Mouse (Mus musculus): Measurements from ENCODE around the gene Slc12a7. TPM values are rescaled to one million over a fixed set of nuclear protein-coding genes. Genes with fewer than 3 reads are reported as not detected.

Slc12a7 gene
- total RNA-seq, 2 experiments from 2014 or later: 3.0 to 3.6 TPM

- ATAC-seq (replicated peaks; ENCODE audit: poor library complexity, severe bottlenecking): peak; percentile 97
Measured at GRCm38 (mm10) chr13:73803450-73804178, 70.7 kb downstream of the Slc12a7 start.

DNA sequence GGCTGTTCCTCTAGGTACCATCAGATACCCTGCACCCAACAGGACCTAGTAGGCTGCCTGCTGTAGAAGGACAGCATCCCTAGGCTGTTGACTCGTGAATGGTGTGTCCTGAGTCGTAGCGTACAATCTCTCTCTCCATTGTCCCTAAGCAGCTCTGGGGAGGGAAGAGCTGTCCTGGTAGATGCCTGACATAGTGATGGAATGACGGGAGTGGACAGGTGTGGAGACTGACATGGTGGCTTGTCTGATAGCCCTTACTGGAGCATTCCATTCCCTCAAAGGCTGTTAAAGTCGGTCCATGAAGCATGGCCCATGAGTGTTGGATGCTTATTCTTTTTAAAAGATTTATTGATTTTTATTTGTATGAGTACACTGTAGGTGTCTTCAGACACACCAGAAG lies 72.0 kb downstream of the Slc12a7 start:
- no peak for ATAC-seq (replicated peaks; ENCODE audit: poor library complexity, severe bottlenecking)

- ATAC-seq (replicated peaks; ENCODE audit: poor library complexity, severe bottlenecking): no peak
Measured at GRCm38 (mm10) chr13:73812936-73813335, 80.0 kb downstream of the Slc12a7 start.

DNA sequence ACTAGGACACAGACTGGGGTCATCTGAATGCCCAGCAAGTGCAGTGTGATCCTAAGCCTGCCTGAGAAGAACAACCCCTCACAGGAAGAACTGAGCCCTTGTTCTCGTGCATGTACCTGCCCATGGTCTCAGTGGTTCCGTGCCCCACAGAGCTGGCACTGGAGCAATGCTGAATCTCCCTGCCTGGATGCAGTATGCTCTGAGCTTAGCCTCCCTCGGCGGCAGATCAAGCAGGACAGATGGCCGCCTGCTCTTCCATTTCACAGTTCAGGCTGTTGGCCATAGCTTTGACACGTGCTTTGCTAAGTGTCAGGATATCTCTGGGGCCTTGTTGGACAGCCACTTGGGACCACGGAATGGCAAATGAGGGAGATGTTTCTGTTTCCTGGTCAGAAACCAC lies 81.3 kb downstream of the Slc12a7 start:
- ATAC-seq (replicated peaks; ENCODE audit: poor library complexity, severe bottlenecking): no peak

DNA sequence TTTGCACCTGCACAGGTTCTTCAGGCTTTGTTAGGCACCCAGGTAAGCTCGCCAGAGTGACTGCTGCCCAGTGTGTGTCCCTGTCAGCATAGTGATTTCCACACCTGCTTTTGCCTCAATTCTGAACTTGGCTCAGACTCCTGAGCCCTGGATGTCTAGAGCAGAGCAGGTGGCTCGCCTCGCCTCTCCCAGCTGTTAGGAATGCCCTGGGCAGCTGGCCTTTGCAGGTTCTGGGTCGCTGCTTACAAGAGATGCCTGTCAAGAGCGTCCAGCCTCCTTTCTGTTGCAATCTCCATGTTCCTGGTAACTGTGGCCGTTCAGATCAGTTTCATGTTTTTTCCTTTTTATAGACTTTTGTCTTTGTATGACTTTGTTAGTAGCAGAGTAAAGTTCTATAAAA lies 83.4 kb downstream of the Slc12a7 start:
- no peak for ATAC-seq (replicated peaks; ENCODE audit: poor library complexity, severe bottlenecking)

DNA sequence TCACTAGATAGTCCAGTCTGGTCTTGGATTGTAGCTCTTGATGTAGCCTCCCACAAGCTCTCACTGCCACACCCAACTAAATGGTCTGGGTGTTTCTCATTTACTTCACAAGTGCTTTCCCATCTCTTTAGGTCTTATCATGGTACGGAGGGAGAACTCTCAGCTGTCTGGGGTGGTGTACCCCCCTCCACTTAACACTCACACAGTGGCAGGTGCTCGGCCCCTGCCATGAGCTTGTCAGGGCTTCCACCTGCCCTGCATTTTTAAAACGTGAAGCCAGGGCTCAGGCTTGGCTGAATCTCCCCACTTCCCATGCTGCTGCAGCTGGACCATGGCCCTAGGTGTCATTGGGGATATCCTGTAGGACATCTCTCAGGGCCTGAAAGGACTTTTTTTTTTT lies 86.0 kb downstream of the Slc12a7 start:
- no peak for ATAC-seq (replicated peaks; ENCODE audit: poor library complexity, severe bottlenecking)

- ATAC-seq (replicated peaks; ENCODE audit: poor library complexity, severe bottlenecking): no peak
Measured at GRCm38 (mm10) chr13:73821251-73821650, 88.4 kb downstream of the Slc12a7 start.

GRCm38 (mm10) chr13:73822187-73822800 lies 89.4 kb downstream of the Slc12a7 start:
- ATAC-seq (replicated peaks; ENCODE audit: poor library complexity, severe bottlenecking): peak; percentile 81

- ATAC-seq (replicated peaks; ENCODE audit: poor library complexity, severe bottlenecking): no peak
Measured at GRCm38 (mm10) chr13:73823711-73824110, 90.8 kb downstream of the Slc12a7 start.

GRCm38 (mm10) chr13:73827243-73827642 lies 94.3 kb downstream of the Slc12a7 start:
- ATAC-seq (replicated peaks; ENCODE audit: poor library complexity, severe bottlenecking): no peak

DNA sequence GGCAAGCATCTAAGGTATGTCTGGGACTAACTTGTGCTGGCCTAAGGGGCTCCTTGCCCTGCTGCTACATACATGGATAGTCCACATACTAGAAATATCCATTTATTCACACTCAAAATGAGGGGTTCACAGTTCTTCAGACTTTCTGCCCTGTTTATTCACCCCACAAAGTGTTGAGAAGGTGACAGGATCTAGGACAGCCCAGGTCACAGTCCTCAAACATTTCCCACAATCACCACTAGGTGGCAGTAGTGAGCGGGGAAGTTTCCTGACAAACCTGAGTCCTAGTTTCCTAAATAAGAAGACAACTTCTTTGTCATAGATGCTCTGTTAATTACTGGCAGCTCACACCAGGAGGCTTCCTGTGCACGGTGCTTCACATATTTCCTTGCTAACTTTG lies 98.6 kb downstream of the Slc12a7 start:
- ATAC-seq (replicated peaks; ENCODE audit: poor library complexity, severe bottlenecking): peak; percentile 62

DNA sequence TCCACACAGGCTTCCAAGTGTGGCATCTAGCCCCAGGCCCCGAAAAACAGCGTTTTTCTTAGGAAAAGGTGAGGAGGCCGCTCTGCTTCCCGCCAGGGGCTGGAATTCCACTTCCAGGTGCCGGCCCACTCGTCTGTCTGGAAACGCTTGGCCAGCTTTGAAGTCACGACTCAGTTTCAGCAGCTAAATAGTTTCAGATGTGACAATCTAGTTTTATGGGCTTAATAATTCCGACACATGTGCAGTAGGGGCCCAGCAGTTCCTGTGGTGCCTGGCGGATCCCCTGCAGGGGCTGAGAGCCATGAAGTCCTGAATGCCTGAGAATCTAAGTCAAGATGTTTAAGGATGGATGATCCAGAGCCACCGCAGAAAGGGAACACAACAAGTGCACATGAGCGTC lies 100.9 kb downstream of the Slc12a7 start:
- no peak for ATAC-seq (replicated peaks; ENCODE audit: poor library complexity, severe bottlenecking)

DNA sequence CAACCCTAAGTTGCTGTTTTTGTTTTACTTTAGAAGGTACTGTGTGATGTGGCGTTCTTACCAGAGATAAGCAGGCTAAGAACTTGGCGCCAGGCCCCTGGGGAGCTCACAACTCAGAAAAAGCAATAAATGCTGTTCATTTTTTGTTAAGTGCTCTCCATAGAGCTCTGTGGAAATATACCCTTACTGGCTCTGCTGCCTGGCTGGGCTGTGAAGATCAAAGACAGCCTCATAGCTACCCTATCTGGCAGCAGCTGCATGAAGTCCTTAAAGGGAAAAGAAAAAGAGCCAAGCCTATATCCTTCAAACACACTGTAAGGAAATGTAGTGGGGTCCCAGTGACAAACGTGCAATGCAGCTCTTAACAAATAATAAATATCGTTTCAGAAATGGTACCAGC lies 102.9 kb downstream of the Slc12a7 start:
- ATAC-seq (replicated peaks; ENCODE audit: poor library complexity, severe bottlenecking): no peak

DNA sequence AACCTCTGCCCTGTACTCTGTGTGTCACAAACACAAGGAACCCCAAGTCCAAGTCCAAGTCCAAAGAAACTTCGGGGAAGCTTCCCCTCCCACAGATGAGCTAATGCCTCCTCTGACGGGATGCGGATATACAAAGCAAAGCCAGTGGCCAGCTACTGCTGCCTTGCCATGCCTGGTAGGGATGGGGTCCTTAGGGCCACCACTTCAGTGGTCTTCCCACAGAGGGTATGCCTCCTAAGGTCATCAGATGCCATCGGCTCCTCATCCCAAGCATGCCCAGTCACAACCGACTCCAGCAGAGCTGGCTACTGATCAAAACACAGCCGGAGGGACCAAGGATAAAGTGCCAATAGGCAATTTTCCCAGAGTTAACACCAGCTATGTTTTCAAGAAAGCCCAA lies 103.6 kb downstream of the Slc12a7 start:
- ATAC-seq (replicated peaks; ENCODE audit: poor library complexity, severe bottlenecking): no peak

DNA sequence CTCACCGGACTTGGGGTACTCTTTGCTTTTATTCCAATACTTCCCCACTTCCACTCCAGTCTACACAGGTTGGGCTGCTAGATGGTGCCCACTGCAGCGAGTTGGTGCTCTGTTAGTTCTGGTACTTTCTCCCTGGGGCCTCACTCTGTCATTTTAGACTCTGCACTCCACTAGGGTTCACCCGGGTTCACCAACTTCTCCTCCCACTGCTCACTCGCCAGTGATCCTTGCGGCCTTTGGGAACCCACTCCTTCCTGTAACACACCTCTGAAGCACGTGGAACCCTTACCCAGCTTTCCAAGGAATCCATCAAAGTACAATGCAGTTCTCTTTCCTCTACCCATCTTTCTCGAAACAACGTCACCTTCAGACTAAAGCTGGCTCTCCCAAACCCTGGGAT lies 104.8 kb downstream of the Slc12a7 start:
- no peak for ATAC-seq (replicated peaks; ENCODE audit: poor library complexity, severe bottlenecking)

- ATAC-seq (replicated peaks; ENCODE audit: poor library complexity, severe bottlenecking): no peak
Measured at GRCm38 (mm10) chr13:73839137-73839548, 106.2 kb downstream of the Slc12a7 start.

DNA sequence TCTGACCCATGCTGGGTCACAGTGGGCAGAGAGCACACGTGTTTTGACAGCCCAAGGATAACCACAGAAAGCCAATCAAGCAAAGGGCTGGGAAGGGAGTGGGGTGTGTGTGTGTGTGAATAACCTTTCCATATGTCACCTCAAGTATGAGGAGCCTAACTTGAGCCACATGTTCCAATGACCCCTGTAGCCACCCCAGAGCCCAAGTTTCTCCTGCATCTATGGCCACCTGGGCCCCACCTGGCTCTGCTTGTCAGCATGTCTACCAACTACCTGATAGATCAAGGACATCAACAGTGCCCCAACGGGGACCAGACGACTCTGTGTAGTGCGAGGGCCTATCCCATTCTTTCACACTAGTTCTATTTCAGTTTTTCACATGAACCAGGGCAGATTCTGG lies 106.8 kb downstream of the Slc12a7 start:
- ATAC-seq (replicated peaks; ENCODE audit: poor library complexity, severe bottlenecking): no peak

- ATAC-seq (replicated peaks; ENCODE audit: poor library complexity, severe bottlenecking): no peak
Measured at GRCm38 (mm10) chr13:73842696-73843095, 109.8 kb downstream of the Slc12a7 start.

DNA sequence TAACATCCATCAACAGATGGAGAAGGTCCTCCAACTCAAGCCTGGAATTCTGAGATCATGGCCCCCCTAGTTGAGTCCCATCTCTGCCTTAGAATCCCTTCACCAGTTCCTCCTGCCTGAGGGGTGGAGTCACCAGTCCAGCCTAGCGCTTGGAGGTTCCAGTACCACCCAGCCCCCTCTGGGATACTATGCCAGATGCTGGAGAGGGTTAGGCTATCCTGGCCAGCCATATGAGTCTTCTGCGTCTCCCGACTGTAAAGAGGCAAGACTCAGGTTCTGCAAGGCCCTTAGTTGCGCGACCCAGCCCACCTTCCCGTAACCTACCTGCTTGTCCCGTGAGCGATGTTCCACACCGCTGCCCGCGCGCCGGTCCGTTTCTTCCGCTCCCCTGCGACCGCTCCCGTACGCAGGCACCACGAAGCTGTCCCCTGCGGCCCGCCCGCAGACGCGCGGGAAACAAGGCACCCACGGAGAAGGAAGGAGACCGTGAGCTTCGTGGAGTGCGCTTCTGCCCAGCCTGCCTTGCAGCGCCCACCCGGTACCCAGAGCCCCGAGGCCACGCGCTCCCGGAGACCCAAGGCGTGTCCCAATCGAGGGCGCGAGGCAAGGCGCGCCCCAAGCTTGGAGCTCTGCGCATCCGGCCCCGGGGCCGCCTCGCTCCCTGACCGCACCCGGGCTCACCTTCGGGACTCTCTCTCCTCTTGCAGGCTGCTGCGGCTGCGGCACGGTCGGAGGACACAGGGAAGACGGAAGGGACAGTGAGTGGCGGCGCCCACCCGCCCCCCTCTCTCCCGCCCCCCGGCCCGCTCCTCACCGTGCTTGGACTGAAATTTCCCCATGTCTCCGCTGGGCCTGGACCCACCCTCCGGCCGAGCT lies 113.9 kb downstream of the Slc12a7 start:
- ATAC-seq (replicated peaks; ENCODE audit: poor library complexity, severe bottlenecking): peak; percentile 55

DNA sequence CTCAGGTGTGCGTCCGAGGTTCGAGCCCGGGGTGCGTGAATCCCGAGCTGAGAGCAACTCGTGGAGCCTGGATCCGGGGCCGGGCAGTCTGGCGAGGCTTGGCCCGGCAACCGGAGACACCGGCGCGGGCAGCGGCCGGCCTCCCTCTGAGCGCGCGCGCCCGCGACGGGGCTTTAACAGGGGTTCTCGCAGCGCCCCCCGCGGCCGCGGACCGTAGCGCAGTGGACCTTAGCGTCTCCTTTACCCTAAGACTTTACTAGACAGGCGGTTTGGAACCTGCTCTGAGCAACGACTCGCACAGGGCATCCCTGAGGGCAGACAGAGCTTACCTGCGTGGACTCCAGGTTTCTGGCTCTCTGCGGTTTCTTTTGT lies 114.6 kb downstream of the Slc12a7 start, which contains the start of gene Nkd2:
Nkd2 (minus strand) TSS at position 167 of the 372 bp plus-strand sequence.
- peak; percentile 93 for ATAC-seq (replicated peaks; ENCODE audit: poor library complexity, severe bottlenecking)
